Mouse (Mus musculus) kidney, embryonic 14.5 days (tissue): Measurements from ENCODE around the gene Ppfibp1. TPM values are rescaled to one million over a fixed set of nuclear protein-coding genes. Genes with fewer than 3 reads are reported as not detected.
A peak's percentile ranks its signal among the peaks of the same experiment; 100 is the strongest.
"Not testable (repeated sequence)": the region's sequence is repeated elsewhere in the genome, so short reads cannot be mapped to it uniquely, and the experiment has no call there.

ENCODE experiments used
- ATAC-seq: fragments of 200-750 bp; cut with Nextera tagmentation; 2 replicates; pipeline ENCODE4 v1.8.0; 2017; ENCODE audit warnings: moderate number of reproducible peaks, mild to moderate bottlenecking, moderate TSS enrichment, moderate library complexity; ENCODE audit not compliant: low FRiP score, low TSS enrichment
- H3K27ac ChIP-seq: fragments of 300-500 bp; sonication (generic); 2 replicates; pipeline ENCODE4 v1.5.1; 2014; ENCODE audit warnings: low read depth, mild to moderate bottlenecking, low read length, moderate library complexity, mixed read lengths
- H3K27me3 ChIP-seq: fragments of 300-500 bp; sonication (generic); 2 replicates; pipeline ENCODE4 v1.6.1; 2014; ENCODE audit warnings: mild to moderate bottlenecking, low read length; ENCODE audit not compliant: control insufficient read depth, insufficient read depth
- H3K36me3 ChIP-seq: fragments of 300-500 bp; sonication (generic); 2 replicates; pipeline ENCODE4 v1.6.1; 2014; ENCODE audit warnings: low read length, mixed read lengths; ENCODE audit not compliant: control insufficient read depth, insufficient read depth
- H3K4me1 ChIP-seq: fragments of 300-500 bp; sonication (generic); 2 replicates; pipeline ENCODE4 v1.6.1; 2014; ENCODE audit warnings: low read length, mixed read lengths; ENCODE audit not compliant: control insufficient read depth, insufficient read depth
- H3K4me2 ChIP-seq: fragments of 300-500 bp; sonication (generic); replicated peaks from 2 replicates; pipeline ENCODE4 v1.6.1; 2014; ENCODE audit warnings: low read depth, mild to moderate bottlenecking, low read length
- H3K4me3 ChIP-seq: fragments of 300-500 bp; sonication (generic); 2 replicates; pipeline ENCODE4 v1.5.1; 2014; ENCODE audit warnings: mild to moderate bottlenecking, low read length
- H3K9ac ChIP-seq: fragments of 300-500 bp; sonication (generic); 2 replicates; pipeline ENCODE4 v1.6.1; 2014; ENCODE audit warnings: low read depth, mild to moderate bottlenecking, low read length, moderate library complexity
- H3K9me3 ChIP-seq: fragments of 300-500 bp; sonication (generic); 2 replicates; pipeline ENCODE4 v1.6.1; 2016; ENCODE audit warnings: low read length; ENCODE audit not compliant: control insufficient read depth
- whole genome bisulfite sequencing: fragments of 180-500 bp; shearing (Covaris S2); extraction: QIAGEN DNeasy Blood & Tissue Kit; methylation state at CpG from one replicate; pipeline ENCODE4 v1.1.7; 2014; 5-methylcytosine and 5-hydroxymethylcytosine counted together
- polyA plus RNA-seq: library from polyadenylated mRNA; unstranded; fragments of >200 nt; fragmentation: Nextera tagmentation; extraction: Ambion mirVana; gene quantifications from 2 replicates; pipeline ENCODE4 v1.2.1, GENCODE M21; 2014

Gene Ppfibp1
- polyA plus RNA-seq, 1 experiment from 2014 or later: 80.1 TPM

GRCm38 (mm10) chr6:146852739-146853138 is 35.5 kb upstream of the Ppfibp1 start:
- Histone ChIP-seq H3K27ac (no peak overlapping the region), H3K9ac (no peak overlapping the region), H3K4me1 (no peaks in the 10 kb centered on the region), H3K9me3 (no peaks in the 10 kb centered on the region), H3K4me2 (no peak overlapping the region), H3K27me3 (no peaks in the 10 kb centered on the region), H3K36me3 (no peaks in the 10 kb centered on the region), H3K4me3 (no peak overlapping the region)
- 73% methylated on average over 4 of the region's 4 CpGs for WGBS
- no peak for ATAC-seq

- no peaks in the 10 kb centered on the region for H3K27me3 ChIP-seq
- no peaks in the 10 kb centered on the region for H3K9me3 ChIP-seq
- no peak overlapping the region for H3K27ac ChIP-seq
- 93% methylated on average over 9 of the region's 9 CpGs for WGBS
- H3K4me3 ChIP-seq: no peak overlapping the region
- H3K9ac ChIP-seq: no peak overlapping the region
- no peak overlapping the region for H3K4me2 ChIP-seq
- no peaks in the 10 kb centered on the region for H3K4me1 ChIP-seq
- 0 out of 2 replicates have a peak, but pooled peaks have one; percentile 46 for ATAC-seq
- no peaks in the 10 kb centered on the region for H3K36me3 ChIP-seq
Measured at GRCm38 (mm10) chr6:146855185-146855584, 33.1 kb upstream of the Ppfibp1 start.

DNA sequence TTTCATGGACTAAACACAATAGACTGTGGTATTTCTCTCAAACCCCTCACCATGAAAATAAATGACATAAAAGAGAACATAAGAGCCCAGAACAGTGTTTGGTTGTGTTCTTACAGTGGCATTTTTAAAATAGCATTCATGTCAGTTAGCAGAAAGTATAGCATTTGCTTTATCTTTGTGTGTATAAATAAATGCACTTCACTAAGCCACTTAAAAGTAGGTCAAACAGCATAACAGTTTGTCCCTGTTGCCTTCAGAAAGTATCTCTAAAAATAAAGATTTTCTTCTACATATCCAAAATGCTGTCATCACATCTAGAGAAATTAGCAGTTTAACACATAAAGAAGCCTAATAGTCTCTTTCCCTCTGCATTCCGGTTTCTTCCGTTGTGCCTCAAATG is 30.9 kb upstream of the Ppfibp1 start:
- Histone ChIP-seq H3K9me3 (no peaks in the 10 kb centered on the region), H3K36me3 (no peaks in the 10 kb centered on the region), H3K9ac (no peak overlapping the region), H3K4me1 (no peaks in the 10 kb centered on the region), H3K27me3 (no peaks in the 10 kb centered on the region), H3K27ac (no peak overlapping the region), H3K4me2 (no peak overlapping the region), H3K4me3 (no peak overlapping the region)
- ATAC-seq: no peak
- WGBS: 96% methylated on average over 2 of the region's 2 CpGs

- H3K36me3 ChIP-seq: no peaks in the 10 kb centered on the region
- 93% methylated on average over 2 of the region's 2 CpGs for WGBS
- H3K9ac ChIP-seq: no peak overlapping the region
- H3K4me1 ChIP-seq: no peaks in the 10 kb centered on the region
- ATAC-seq: no peak
- no peaks in the 10 kb centered on the region for H3K27me3 ChIP-seq
- H3K27ac ChIP-seq: no peak overlapping the region
- H3K4me3 ChIP-seq: no peak overlapping the region
- no peaks in the 10 kb centered on the region for H3K9me3 ChIP-seq
- H3K4me2 ChIP-seq: no peak overlapping the region
Measured at GRCm38 (mm10) chr6:146863154-146863553, 25.1 kb upstream of the Ppfibp1 start.

DNA sequence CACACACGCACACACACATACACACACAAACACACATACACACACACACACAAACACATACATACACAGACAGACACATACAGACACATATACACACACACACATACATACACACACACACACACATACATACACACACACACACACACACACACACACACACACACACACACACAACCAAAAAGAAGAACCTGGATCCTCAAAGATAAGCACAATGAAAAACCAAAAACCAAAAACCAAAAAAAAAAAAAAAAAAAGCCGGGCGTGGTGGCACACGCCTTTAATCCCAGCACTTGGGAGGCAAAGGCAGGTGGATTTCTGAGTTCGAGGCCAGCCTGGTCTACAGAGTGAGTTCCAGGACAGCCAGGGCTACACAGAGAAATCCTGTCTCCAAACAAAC is 23.9 kb upstream of the Ppfibp1 start:
- H3K36me3 ChIP-seq, H3K4me2 ChIP-seq, H3K27ac ChIP-seq, H3K9me3 ChIP-seq, H3K4me3 ChIP-seq, H3K9ac ChIP-seq, H3K4me1 ChIP-seq, ATAC-seq, H3K27me3 ChIP-seq: not testable (repeated sequence)
- WGBS: 100% methylated on average over 2 of the region's 5 CpGs

- H3K9me3 ChIP-seq: no peaks in the 10 kb centered on the region
- no peaks in the 10 kb centered on the region for H3K4me1 ChIP-seq
- H3K36me3 ChIP-seq: no peaks in the 10 kb centered on the region
- ATAC-seq: no peak
- 84% methylated on average over 4 of the region's 4 CpGs for WGBS
- no peaks in the 10 kb centered on the region for H3K27me3 ChIP-seq
- no peak overlapping the region for H3K4me3 ChIP-seq
- H3K4me2 ChIP-seq: no peak overlapping the region
- H3K9ac ChIP-seq: no peak overlapping the region
- no peak overlapping the region for H3K27ac ChIP-seq
Measured at GRCm38 (mm10) chr6:146865701-146866100, 22.6 kb upstream of the Ppfibp1 start.

- Histone ChIP-seq H3K4me2 (no peak overlapping the region), H3K4me3 (no peak overlapping the region), H3K9ac (no peak overlapping the region), H3K36me3 (no peaks in the 10 kb centered on the region), H3K27ac (no peak overlapping the region), H3K4me1 (no peaks in the 10 kb centered on the region), H3K9me3 (peaks cover 3% of the 10 kb centered on the region; the same call in 1 of the 2 replicates), H3K27me3 (no peaks in the 10 kb centered on the region)
- WGBS: 90% methylated on average over 4 of the region's 4 CpGs
- ATAC-seq: no peak
Measured at GRCm38 (mm10) chr6:146871975-146872374, 16.3 kb upstream of the Ppfibp1 start.

GRCm38 (mm10) chr6:146874415-146874814 is 13.9 kb upstream of the Ppfibp1 start:
- H3K4me3 ChIP-seq: no peak overlapping the region
- peaks cover 6% of the 10 kb centered on the region; the same call in 1 of the 2 replicates for H3K9me3 ChIP-seq
- H3K27me3 ChIP-seq: no peaks in the 10 kb centered on the region
- no peaks in the 10 kb centered on the region for H3K36me3 ChIP-seq
- no peak overlapping the region for H3K4me2 ChIP-seq
- H3K27ac ChIP-seq: no peak overlapping the region
- ATAC-seq: no peak
- no peaks in the 10 kb centered on the region for H3K4me1 ChIP-seq
- H3K9ac ChIP-seq: no peak overlapping the region
- 45% methylated on average over 6 of the region's 6 CpGs for WGBS

- H3K4me2 ChIP-seq: no peak overlapping the region
- no peak overlapping the region for H3K9ac ChIP-seq
- 0 out of 2 replicates have a peak, but pooled peaks cover 3% of the 10 kb centered on the region for H3K4me1 ChIP-seq
- H3K4me3 ChIP-seq: no peak overlapping the region
- no peaks in the 10 kb centered on the region for H3K27me3 ChIP-seq
- ATAC-seq: no peak
- peaks cover 6% of the 10 kb centered on the region; the same call in 1 of the 2 replicates for H3K9me3 ChIP-seq
- WGBS: 97% methylated on average over 2 of the region's 2 CpGs
- H3K36me3 ChIP-seq: no peaks in the 10 kb centered on the region
- H3K27ac ChIP-seq: no peak overlapping the region
Measured at GRCm38 (mm10) chr6:146876820-146877219, 11.5 kb upstream of the Ppfibp1 start.
